13 mouse cellular contexts compared by ENCODE assay signal in genomic region chr1:182398171-182398570, GRCm38 (mm10). TPM values are rescaled to one million over a fixed set of nuclear protein-coding genes. Genes with fewer than 3 reads are reported as not detected.
DNase-seq lines count a peak whose midpoint lies in the region; ATAC-seq lines count a peak whose summit lies in the region.
"Had no signal": no experiment of that assay in that cellular context is flagged by ENCODE, and none has a peak within 500 bp of the region (broad histone marks: within the 10 kb centered on the region; RNA-seq: fewer than 3 reads in every experiment).

No protein-coding gene starts in this region.

- DNase-seq in gastrocnemius, postnatal 10 days: peak; percentile 26
- DNase-seq in gastrocnemius, postnatal 25 days: no peak
- peak; percentile 19 to 24 for DNase-seq in layer of hippocampus, adult 8-10 months (ENCODE audit: low spot score in 2 of 2)
- DNase-seq in layer of hippocampus, postnatal 36 days: no peak
- DNase-seq in Muller cell, postnatal 12 days (ENCODE audit: inconsistent ontology term): peak; percentile 93
- no peak for DNase-seq in spleen, postnatal 4 days (ENCODE audit: low spot score in 2 of 2)
- DNase-seq: gastrocnemius, postnatal 36 days; spleen, adult 18-20 months had no signal

- peak; percentile 39; the same call in 1 of the 2 replicates for ATAC-seq in lung, embryonic 16.5 days (ENCODE audit: low read depth)
- no peak for ATAC-seq in midbrain, embryonic 16.5 days

- H3K4me1 ChIP-seq in lung, embryonic 16.5 days (replicated peaks; ENCODE audit: control insufficient read depth, insufficient read depth, low read length): peaks cover 30% of the 10 kb centered on the region
- H3K4me1 ChIP-seq in midbrain, embryonic 16.5 days (ENCODE audit: control insufficient read depth, insufficient read depth, low read length): no peaks in the 10 kb centered on the region
- H3K4me1 ChIP-seq: neural tube, embryonic 12.5 days had no signal

- H3K9me3 ChIP-seq in lung, embryonic 16.5 days (ENCODE audit: control insufficient read depth, low read length): no peaks in the 10 kb centered on the region
- no peaks in the 10 kb centered on the region for H3K9me3 ChIP-seq in midbrain, embryonic 16.5 days (replicated peaks; ENCODE audit: control insufficient read depth, low read length, poor library complexity, severe bottlenecking)
- H3K9me3 ChIP-seq: neural tube, embryonic 12.5 days had no signal

- H3K27ac ChIP-seq in lung, embryonic 16.5 days (ENCODE audit: low read length): peak overlapping the region; percentile 91
- H3K27ac ChIP-seq in midbrain, embryonic 16.5 days (ENCODE audit: low read length): no peak overlapping the region
- H3K27ac ChIP-seq: left cerebral cortex, adult 2 months; neural tube, embryonic 12.5 days had no signal

- H3K4me3 ChIP-seq in lung, embryonic 16.5 days (ENCODE audit: low read length): no peak overlapping the region
- H3K4me3 ChIP-seq in midbrain, embryonic 16.5 days (ENCODE audit: low read depth, low read length): no peak overlapping the region
- H3K4me3 ChIP-seq: erythroblast, embryonic 14.5 days; left cerebral cortex, adult 2 months; neural tube, embryonic 12.5 days had no signal

- no peaks in the 10 kb centered on the region for H3K36me3 ChIP-seq in lung, embryonic 16.5 days (ENCODE audit: control insufficient read depth, insufficient read depth, low read length)
- H3K36me3 ChIP-seq in midbrain, embryonic 16.5 days (ENCODE audit: control insufficient read depth, insufficient read depth, low read length): no peaks in the 10 kb centered on the region
- H3K36me3 ChIP-seq: neural tube, embryonic 12.5 days had no signal

- H3K4me2 ChIP-seq in lung, embryonic 16.5 days (ENCODE audit: low read depth, low read length): no peak overlapping the region
- H3K4me2 ChIP-seq in midbrain, embryonic 16.5 days (ENCODE audit: low read length): no peak overlapping the region
- H3K4me2 ChIP-seq: neural tube, embryonic 12.5 days had no signal

- 37% methylated on average over 8 of the region's 8 CpGs for WGBS in lung, embryonic 16.5 days
- WGBS in midbrain, embryonic 16.5 days: 66% methylated on average over 8 of the region's 8 CpGs

- H3K9ac ChIP-seq in lung, embryonic 16.5 days (ENCODE audit: low read length): no peak overlapping the region
- no peak overlapping the region for H3K9ac ChIP-seq in midbrain, embryonic 16.5 days (ENCODE audit: low read depth, low read length)
- H3K9ac ChIP-seq: neural tube, embryonic 12.5 days had no signal

- H3K27me3 ChIP-seq in lung, embryonic 16.5 days (ENCODE audit: control insufficient read depth, insufficient read depth, low read depth, low read length): no peaks in the 10 kb centered on the region
- no peaks in the 10 kb centered on the region for H3K27me3 ChIP-seq in midbrain, embryonic 16.5 days (ENCODE audit: control insufficient read depth, insufficient read depth, low read depth, low read length)
- H3K27me3 ChIP-seq: neural tube, embryonic 12.5 days had no signal

RNA-seq across cellular contexts. Expression of gene Trp53bp2, which starts 10.8 kb away (rescaled TPM):
- total RNA-seq in gastrocnemius, postnatal 10 days (2021): 10 to 100 TPM; 14.2 to 14.5 TPM
- total RNA-seq in gastrocnemius, postnatal 25 days (2021): 1 to 10 TPM; 8.5 to 8.6 TPM
- total RNA-seq in layer of hippocampus, adult 8-10 months (2022): 10 to 100 TPM; 29.3 to 34.7 (median 31.2) TPM
- total RNA-seq in layer of hippocampus, postnatal 36 days (2021): 10 to 100 TPM; 27.1 to 30.3 TPM
- polyA plus RNA-seq in lung, embryonic 16.5 days (2015; fragmentation: Nextera tagmentation; extraction: Ambion mirVana): 22.4 and 23.4 TPM in 2 replicates
- 16.0 and 19.4 TPM in 2 replicates for polyA plus RNA-seq in midbrain, embryonic 16.5 days (2015; fragmentation: Nextera tagmentation; extraction: Ambion mirVana)

RNA-seq across cellular contexts. Expression of gene Fbxo28, which starts 56.7 kb away (rescaled TPM):
- 10 to 100 TPM; 16.8 to 23.5 TPM for total RNA-seq in gastrocnemius, postnatal 10 days (2021)
- total RNA-seq in gastrocnemius, postnatal 25 days (2021): 10 to 100 TPM; 16.5 to 17.7 TPM
- total RNA-seq in layer of hippocampus, adult 8-10 months (2022): 10 to 100 TPM; 42.6 to 52.8 (median 49.5) TPM
- 10 to 100 TPM; 48.5 to 51.2 TPM for total RNA-seq in layer of hippocampus, postnatal 36 days (2021)
- polyA plus RNA-seq in lung, embryonic 16.5 days (2015; fragmentation: Nextera tagmentation; extraction: Ambion mirVana): 19.9 and 21.7 TPM in 2 replicates
- 21.1 and 24.8 TPM in 2 replicates for polyA plus RNA-seq in midbrain, embryonic 16.5 days (2015; fragmentation: Nextera tagmentation; extraction: Ambion mirVana)

Comparison
In these comparisons a context has a peak if more than half of its experiments do, and no peak if none do; other contexts are left out.
1. DNase-seq: peak in gastrocnemius, postnatal 10 days (single experiment), layer of hippocampus, adult 8-10 months (2 of 2) and Muller cell, postnatal 12 days (single experiment); none in gastrocnemius, postnatal 25 days (single experiment), layer of hippocampus, postnatal 36 days (0 of 2) and spleen, postnatal 4 days (0 of 2).